8 mouse cellular contexts compared by ENCODE assay signal in genomic region chr11:54787488-54788474, GRCm38 (mm10). TPM values are rescaled to one million over a fixed set of nuclear protein-coding genes. Genes with fewer than 3 reads are reported as not detected.
DNase-seq lines count a peak whose midpoint lies in the region; ATAC-seq and TF ChIP-seq lines count a peak whose summit lies in the region.

Gene Cdc42se2 (minus strand): TSS chr11:54787675.

- no peaks in the 10 kb centered on the region for H3K27me3 ChIP-seq in megakaryocyte, embryonic 14.5 days (replicated peaks)

- peak; percentile 91 for ATAC-seq in activated CD4-positive, CD25-positive, alpha-beta regulatory T cell, adult 4 months

- TF ChIP-seq POLR2A in cortical plate, adult 2 months (IDR thresholded peaks at IDR 0.05; ENCODE audit: extremely low read depth, insufficient read depth, low read length), result peak; percentile 91

- peaks cover 3% of the 10 kb centered on the region for H3K36me3 ChIP-seq in megakaryocyte, embryonic 14.5 days (replicated peaks; ENCODE audit: low read length)

- no peaks in the 10 kb centered on the region for H3K9me3 ChIP-seq in megakaryocyte, embryonic 14.5 days

- H3K27ac ChIP-seq in cortical plate, adult 2 months (ENCODE audit: insufficient read depth, low read length), result peak within 1 kb of the TSS; percentile 67

- peaks cover 4% of the 10 kb centered on the region; the same call in 1 of the 2 replicates for H3K4me1 ChIP-seq in cortical plate, adult 2 months (ENCODE audit: control insufficient read depth, insufficient read depth, low read length)
- peaks cover 42% of the 10 kb centered on the region for H3K4me1 ChIP-seq in megakaryocyte, embryonic 14.5 days

- TF ChIP-seq CTCF in cortical plate, adult 2 months (IDR thresholded peaks at IDR 0.05; ENCODE audit: extremely low read depth, insufficient read depth, low read length), result no peak

- H3K4me3 ChIP-seq in cortical plate, adult 2 months (ENCODE audit: insufficient read depth, low read length), result peak within 1 kb of the TSS; percentile 49
- H3K4me3 ChIP-seq in megakaryocyte, embryonic 14.5 days (replicated peaks), result peak within 1 kb of the TSS; percentile 98

- DNase-seq in gastrocnemius, adult 8-10 months (ENCODE audit: low spot score in 2 of 2), result peak; percentile 93 to 94
- peak; percentile 87 for DNase-seq in hindlimb bud, embryonic 11.5 days (ENCODE audit: extremely low spot score, low read depth, low spot score)
- DNase-seq in left cerebral cortex, adult 8-10 months (ENCODE audit: low spot score in 2 of 2), result peak; percentile 83 to 97
- DNase-seq in right cerebral cortex, postnatal 10 days (ENCODE audit: low spot score in 2 of 2), result peak; percentile 98
- peak; percentile 96 for DNase-seq in urinary bladder, postnatal 25 days (ENCODE audit: low spot score)

RNA-seq across cellular contexts. Expression of gene Cdc42se2, which starts in this region (rescaled TPM):
- polyA plus RNA-seq in activated CD4-positive, CD25-positive, alpha-beta regulatory T cell, adult 4 months (2017; shearing (Covaris generic)), result 100 to 1,000 TPM; 286 to 321 TPM
- polyA plus RNA-seq in cortical plate, adult 2 months (2012; rRNA removed), result 137 and 140 TPM in 2 replicates
- 10 to 100 TPM; 13.2 to 20.5 (median 17.6) TPM for total RNA-seq in gastrocnemius, adult 8-10 months (2022)
- 100 to 1,000 TPM; 112 to 138 (median 115) TPM for total RNA-seq in left cerebral cortex, adult 8-10 months (2022)
- 3.3 TPM in 1 of 2 replicates, not detected in the other for polyA plus RNA-seq in megakaryocyte, embryonic 14.5 days (2012; ENCODE audit: insufficient read depth, low replicate concordance)

Comparison
In these comparisons a context has a peak if more than half of its experiments do, and no peak if none do; other contexts are left out.
1. Peak in every context shown above with its lines: DNase-seq, ATAC-seq, H3K4me3 ChIP-seq and H3K27ac ChIP-seq.
2. RNA of gene Cdc42se2 (total RNA-seq): 112 to 138 TPM in left cerebral cortex, adult 8-10 months; 13.2 to 20.5 TPM in gastrocnemius, adult 8-10 months; every median in the first group is over 4 times any median in the second.
3. RNA of gene Cdc42se2 (polyA plus RNA-seq): 286 to 321 TPM in activated CD4-positive, CD25-positive, alpha-beta regulatory T cell, adult 4 months and 137 to 140 TPM in cortical plate, adult 2 months; 3.3 TPM in megakaryocyte, embryonic 14.5 days; every median in the first group is over 10 times any median in the second.